Mouse (Mus musculus) ovary, postnatal 10 days (tissue): Measurements from ENCODE around the gene Gm44790.
"Not testable (repeated sequence)": the region's sequence is repeated elsewhere in the genome, so short reads cannot be mapped to it uniquely, and the experiment has no call there.

Experiments used
- DNase-seq: peaks from one replicate; pipeline ENCODE4 v3.0.0; 2022; ENCODE audit warnings: low spot score

The Gm44790 gene

GRCm38 (mm10) chr6:86426358-86426757, at the start of gene Gm44790:
Gm44790 (plus strand) TSS chr6:86426658.
- no peak for DNase-seq

GRCm38 (mm10) chr6:86378341-86378740, 48.1 kb upstream of the Gm44790 start:
- DNase-seq: no peak

GRCm38 (mm10) chr6:86380112-86380511, 46.3 kb upstream of the Gm44790 start:
- not testable (repeated sequence) for DNase-seq

GRCm38 (mm10) chr6:86382551-86382950, 43.9 kb upstream of the Gm44790 start:
- DNase-seq: no peak

GRCm38 (mm10) chr6:86383370-86383769, 43.1 kb upstream of the Gm44790 start:
- no peak for DNase-seq

GRCm38 (mm10) chr6:86384692-86385091, 41.8 kb upstream of the Gm44790 start:
- no peak for DNase-seq

GRCm38 (mm10) chr6:86385362-86386104, 40.9 kb upstream of the Gm44790 start:
- DNase-seq: no peak

GRCm38 (mm10) chr6:86387313-86387712, 39.1 kb upstream of the Gm44790 start:
- no peak for DNase-seq

GRCm38 (mm10) chr6:86388461-86388860, 38.0 kb upstream of the Gm44790 start:
- no peak for DNase-seq

- no peak for DNase-seq
Measured at GRCm38 (mm10) chr6:86391326-86391725, 35.1 kb upstream of the Gm44790 start.

GRCm38 (mm10) chr6:86393187-86393586, 33.3 kb upstream of the Gm44790 start:
- no peak for DNase-seq

GRCm38 (mm10) chr6:86394078-86394720, 32.3 kb upstream of the Gm44790 start:
- no peak for DNase-seq

GRCm38 (mm10) chr6:86395021-86395420, 31.4 kb upstream of the Gm44790 start:
- no peak for DNase-seq

GRCm38 (mm10) chr6:86395969-86396368, 30.5 kb upstream of the Gm44790 start:
- DNase-seq: no peak

- DNase-seq: peak; percentile 84
Measured at GRCm38 (mm10) chr6:86396581-86397256, 29.7 kb upstream of the Gm44790 start, which contains the start of gene Pcyox1. Pcyox1 (minus strand) TSS chr6:86397154.

GRCm38 (mm10) chr6:86397257-86397980, 29.0 kb upstream of the Gm44790 start:
- no peak for DNase-seq

- DNase-seq: no peak
Measured at GRCm38 (mm10) chr6:86398986-86399385, 27.5 kb upstream of the Gm44790 start.

GRCm38 (mm10) chr6:86399995-86400394, 26.5 kb upstream of the Gm44790 start:
- DNase-seq: no peak

- DNase-seq: no peak
Measured at GRCm38 (mm10) chr6:86400972-86401371, 25.5 kb upstream of the Gm44790 start.

GRCm38 (mm10) chr6:86402681-86403607, 23.5 kb upstream of the Gm44790 start:
- DNase-seq: no peak

GRCm38 (mm10) chr6:86403728-86404099, 22.7 kb upstream of the Gm44790 start:
- peak; percentile 91 for DNase-seq
